In genomic region chr11:98785772-98786281, GRCm38 (mm10) we compare ENCODE assay signal across 8 mouse cellular contexts. TPM values are rescaled to one million over a fixed set of nuclear protein-coding genes. Genes with fewer than 3 reads are reported as not detected.
DNase-seq lines count a peak whose midpoint lies in the region; ATAC-seq and TF ChIP-seq lines count a peak whose summit lies in the region.

No protein-coding gene starts in this region.

- peak overlapping the region; percentile 88 for H3K27ac ChIP-seq in embryonic fibroblast, embryonic 13.5 days (ENCODE audit: insufficient read depth, low read length)
- H3K27ac ChIP-seq in heart, embryonic 12.5 days (ENCODE audit: poor library complexity, severe bottlenecking): peak overlapping the region; percentile 96
- H3K27ac ChIP-seq in kidney, embryonic 15.5 days: peak overlapping the region; percentile 98
- peak overlapping the region; percentile 66 for H3K27ac ChIP-seq in liver, embryonic 12.5 days
- H3K27ac ChIP-seq in neural tube, embryonic 11.5 days (ENCODE audit: low read depth, low read length): no peak overlapping the region; the same call in 1 of the 2 replicates
- peak overlapping the region; percentile 6; the same call in 1 of the 2 replicates for H3K27ac ChIP-seq in thymus, adult 2 months (ENCODE audit: control insufficient read depth, insufficient read depth, low read length)

- 5% methylated on average over 12 of the region's 12 CpGs for WGBS in heart, embryonic 12.5 days
- 5% methylated on average over 12 of the region's 12 CpGs for WGBS in kidney, embryonic 15.5 days
- 6% methylated on average over 12 of the region's 12 CpGs for WGBS in liver, embryonic 12.5 days (ENCODE audit: insufficient replicate concordance)
- 10% methylated on average over 12 of the region's 12 CpGs for WGBS in neural tube, embryonic 11.5 days
- WGBS in thymus, adult 2 months: 3% methylated on average over 12 of the region's 12 CpGs

- no peaks in the 10 kb centered on the region for H3K36me3 ChIP-seq in heart, embryonic 12.5 days
- H3K36me3 ChIP-seq in kidney, embryonic 15.5 days: no peaks in the 10 kb centered on the region
- no peaks in the 10 kb centered on the region for H3K36me3 ChIP-seq in liver, embryonic 12.5 days
- no peaks in the 10 kb centered on the region for H3K36me3 ChIP-seq in neural tube, embryonic 11.5 days (ENCODE audit: control insufficient read depth, insufficient read depth, low read length)
- H3K36me3 ChIP-seq in thymus, adult 2 months (ENCODE audit: control insufficient read depth, insufficient read depth, low read length): no peaks in the 10 kb centered on the region

- H3K9me3 ChIP-seq in heart, embryonic 12.5 days (replicated peaks): no peaks in the 10 kb centered on the region
- H3K9me3 ChIP-seq in kidney, embryonic 15.5 days (replicated peaks): no peaks in the 10 kb centered on the region
- H3K9me3 ChIP-seq in liver, embryonic 12.5 days (replicated peaks): no peaks in the 10 kb centered on the region
- no peaks in the 10 kb centered on the region for H3K9me3 ChIP-seq in neural tube, embryonic 11.5 days (ENCODE audit: control insufficient read depth, low read length)

- peaks cover 18% of the 10 kb centered on the region for H3K4me1 ChIP-seq in embryonic fibroblast, embryonic 13.5 days (ENCODE audit: control insufficient read depth, insufficient read depth, low read length)
- peaks cover 75% of the 10 kb centered on the region for H3K4me1 ChIP-seq in heart, embryonic 12.5 days (replicated peaks)
- H3K4me1 ChIP-seq in kidney, embryonic 15.5 days: peaks cover 85% of the 10 kb centered on the region
- H3K4me1 ChIP-seq in liver, embryonic 12.5 days: peaks cover 92% of the 10 kb centered on the region
- peaks cover 26% of the 10 kb centered on the region for H3K4me1 ChIP-seq in neural tube, embryonic 11.5 days (ENCODE audit: control insufficient read depth, insufficient read depth, low read length)
- H3K4me1 ChIP-seq in thymus, adult 2 months (replicated peaks; ENCODE audit: control insufficient read depth, insufficient read depth, low read length): peaks cover 40% of the 10 kb centered on the region

- no peak overlapping the region for H3K4me3 ChIP-seq in embryonic fibroblast, embryonic 13.5 days (ENCODE audit: insufficient read depth, low read length)
- 0 out of 2 replicates have a peak overlapping the region, but pooled peaks have one; percentile 12 for H3K4me3 ChIP-seq in heart, embryonic 12.5 days
- H3K4me3 ChIP-seq in kidney, embryonic 15.5 days (replicated peaks): peak overlapping the region; percentile 17; the same call in 1 of the 2 replicates
- 0 out of 2 replicates have a peak overlapping the region, but pooled peaks have one; percentile 18 for H3K4me3 ChIP-seq in liver, embryonic 12.5 days
- H3K4me3 ChIP-seq in neural tube, embryonic 11.5 days (ENCODE audit: low read depth, low read length): no peak overlapping the region
- H3K4me3 ChIP-seq in thymus, adult 2 months (ENCODE audit: control insufficient read depth, insufficient read depth, low read length): peak overlapping the region; percentile 1; the same call in 1 of the 2 replicates

- no peaks in the 10 kb centered on the region for H3K27me3 ChIP-seq in heart, embryonic 12.5 days (replicated peaks)
- no peaks in the 10 kb centered on the region for H3K27me3 ChIP-seq in kidney, embryonic 15.5 days
- H3K27me3 ChIP-seq in liver, embryonic 12.5 days (replicated peaks): no peaks in the 10 kb centered on the region
- H3K27me3 ChIP-seq in neural tube, embryonic 11.5 days (ENCODE audit: control insufficient read depth, insufficient read depth, low read length): no peaks in the 10 kb centered on the region
- H3K27me3 ChIP-seq in thymus, adult 2 months (ENCODE audit: control insufficient read depth, insufficient read depth, low read length): no peaks in the 10 kb centered on the region

- peak; percentile 29; the same call in 1 of the 2 replicates for ATAC-seq in heart, embryonic 12.5 days (ENCODE audit: insufficient number of reproducible peaks, low FRiP score)
- no peak for ATAC-seq in kidney, embryonic 15.5 days (replicated peaks; ENCODE audit: low FRiP score)
- ATAC-seq in liver, embryonic 12.5 days: no peak
- no peak for ATAC-seq in neural tube, embryonic 11.5 days (ENCODE audit: insufficient read depth, low FRiP score, low TSS enrichment)

- peak overlapping the region; percentile 40 for H3K9ac ChIP-seq in heart, embryonic 12.5 days
- H3K9ac ChIP-seq in kidney, embryonic 15.5 days: peak overlapping the region; percentile 29; the same call in 1 of the 2 replicates
- H3K9ac ChIP-seq in liver, embryonic 12.5 days: no peak overlapping the region; the same call in 1 of the 2 replicates
- H3K9ac ChIP-seq in neural tube, embryonic 11.5 days (ENCODE audit: low read length): no peak overlapping the region

- TF ChIP-seq CTCF in embryonic fibroblast, embryonic 13.5 days (IDR thresholded peaks at IDR 0.05; ENCODE audit: borderline replicate concordance, insufficient read depth, low read length): peak; percentile 54; the same call in 1 of the 2 replicates
- TF ChIP-seq CTCF in thymus, adult 2 months (IDR thresholded peaks at IDR 0.05; ENCODE audit: borderline replicate concordance, control insufficient read depth, extremely low read depth, insufficient read depth, low read length, poor library complexity): peak; percentile 46; the same call in 1 of the 2 replicates

- peak; percentile 67 to 73 for DNase-seq in B cell, adult 2 months
- DNase-seq in adrenal gland, postnatal 14 days: peak; percentile 88
- DNase-seq in neural tube, embryonic 11.5 days (ENCODE audit: low spot score): peak; percentile 68
- DNase-seq in thymus, adult 2 months: peak; percentile 81

- H3K4me2 ChIP-seq in heart, embryonic 12.5 days: peak overlapping the region; percentile 62
- H3K4me2 ChIP-seq in kidney, embryonic 15.5 days: peak overlapping the region; percentile 51
- H3K4me2 ChIP-seq in liver, embryonic 12.5 days: peak overlapping the region; percentile 60
- peak overlapping the region; percentile 3; the same call in 1 of the 2 replicates for H3K4me2 ChIP-seq in neural tube, embryonic 11.5 days (ENCODE audit: low read depth)

- 0 out of 2 replicates have a peak, but pooled peaks have one; percentile 16 for TF ChIP-seq POLR2A in embryonic fibroblast, embryonic 13.5 days (IDR thresholded peaks at IDR 0.05; ENCODE audit: low read depth, low read length)
- no peak for TF ChIP-seq POLR2A in thymus, adult 2 months (IDR thresholded peaks at IDR 0.05; ENCODE audit: control insufficient read depth, extremely low read depth, insufficient read depth, low read length, poor library complexity)

RNA-seq across cellular contexts. Expression of gene Msl1, which starts 9.5 kb away (rescaled TPM):
- total RNA-seq in adrenal gland, postnatal 14 days (2021): 88.5 and 88.7 TPM in 2 replicates
- 77.7 and 83.8 TPM in 2 replicates for polyA plus RNA-seq in embryonic fibroblast, embryonic 13.5 days (2011; ENCODE audit: insufficient read length, low read depth, missing spikeins)
- 20.3 and 21.4 TPM in 2 replicates for polyA plus RNA-seq in heart, embryonic 12.5 days (2016; fragmentation: Nextera tagmentation; extraction: Ambion mirVana)
- polyA plus RNA-seq in kidney, embryonic 15.5 days (2015; fragmentation: Nextera tagmentation; extraction: Ambion mirVana): 25.1 and 25.8 TPM in 2 replicates
- polyA plus RNA-seq in liver, embryonic 12.5 days (2016; fragmentation: Nextera tagmentation; extraction: Ambion mirVana): 11.5 and 11.7 TPM in 2 replicates
- 24.1 and 24.2 TPM in 2 replicates for polyA plus RNA-seq in neural tube, embryonic 11.5 days (2014; fragmentation: Nextera tagmentation; extraction: Ambion mirVana)
- 50.3 and 66.0 TPM in 2 replicates for polyA plus RNA-seq in thymus, adult 2 months (2012; rRNA removed)

RNA-seq across cellular contexts. Expression of gene Nr1d1, which starts 10.7 kb away (rescaled TPM):
- 32.9 and 51.0 TPM in 2 replicates for total RNA-seq in adrenal gland, postnatal 14 days (2021)
- polyA plus RNA-seq in embryonic fibroblast, embryonic 13.5 days (2011; ENCODE audit: insufficient read length, low read depth, missing spikeins): 18.7 and 23.7 TPM in 2 replicates
- 6.4 TPM in 2 replicates for polyA plus RNA-seq in heart, embryonic 12.5 days (2016; fragmentation: Nextera tagmentation; extraction: Ambion mirVana)
- 2.0 and 2.3 TPM in 2 replicates for polyA plus RNA-seq in kidney, embryonic 15.5 days (2015; fragmentation: Nextera tagmentation; extraction: Ambion mirVana)
- 1.3 and 1.4 TPM in 2 replicates for polyA plus RNA-seq in liver, embryonic 12.5 days (2016; fragmentation: Nextera tagmentation; extraction: Ambion mirVana)
- 1.5 and 1.9 TPM in 2 replicates for polyA plus RNA-seq in neural tube, embryonic 11.5 days (2014; fragmentation: Nextera tagmentation; extraction: Ambion mirVana)
- polyA plus RNA-seq in thymus, adult 2 months (2012; rRNA removed): 34.4 and 37.7 TPM in 2 replicates

RNA-seq across cellular contexts. Expression of gene Casc3, which starts 18.9 kb away (rescaled TPM):
- 37.8 and 38.8 TPM in 2 replicates for total RNA-seq in adrenal gland, postnatal 14 days (2021)
- 29.7 and 36.7 TPM in 2 replicates for polyA plus RNA-seq in embryonic fibroblast, embryonic 13.5 days (2011; ENCODE audit: insufficient read length, low read depth, missing spikeins)
- 31.8 and 33.3 TPM in 2 replicates for polyA plus RNA-seq in heart, embryonic 12.5 days (2016; fragmentation: Nextera tagmentation; extraction: Ambion mirVana)
- polyA plus RNA-seq in kidney, embryonic 15.5 days (2015; fragmentation: Nextera tagmentation; extraction: Ambion mirVana): 40.6 and 40.8 TPM in 2 replicates
- polyA plus RNA-seq in liver, embryonic 12.5 days (2016; fragmentation: Nextera tagmentation; extraction: Ambion mirVana): 26.4 and 29.7 TPM in 2 replicates
- 55.4 and 59.4 TPM in 2 replicates for polyA plus RNA-seq in neural tube, embryonic 11.5 days (2014; fragmentation: Nextera tagmentation; extraction: Ambion mirVana)
- 66.5 and 72.2 TPM in 2 replicates for polyA plus RNA-seq in thymus, adult 2 months (2012; rRNA removed)

RNA-seq across cellular contexts. Expression of gene Thra, which starts 45.4 kb away (rescaled TPM):
- 106 and 124 TPM in 2 replicates for total RNA-seq in adrenal gland, postnatal 14 days (2021)
- 66.0 and 83.9 TPM in 2 replicates for polyA plus RNA-seq in embryonic fibroblast, embryonic 13.5 days (2011; ENCODE audit: insufficient read length, low read depth, missing spikeins)
- 27.0 and 29.8 TPM in 2 replicates for polyA plus RNA-seq in heart, embryonic 12.5 days (2016; fragmentation: Nextera tagmentation; extraction: Ambion mirVana)
- 21.7 and 26.9 TPM in 2 replicates for polyA plus RNA-seq in kidney, embryonic 15.5 days (2015; fragmentation: Nextera tagmentation; extraction: Ambion mirVana)
- polyA plus RNA-seq in liver, embryonic 12.5 days (2016; fragmentation: Nextera tagmentation; extraction: Ambion mirVana): 13.0 and 13.3 TPM in 2 replicates
- polyA plus RNA-seq in neural tube, embryonic 11.5 days (2014; fragmentation: Nextera tagmentation; extraction: Ambion mirVana): 32.0 and 34.7 TPM in 2 replicates
- polyA plus RNA-seq in thymus, adult 2 months (2012; rRNA removed): 36.8 and 41.5 TPM in 2 replicates

RNA-seq across cellular contexts. Expression of gene Rapgefl1, which starts 50.8 kb away (rescaled TPM):
- total RNA-seq in adrenal gland, postnatal 14 days (2021): 0.79 and 0.93 TPM in 2 replicates
- 1.6 and 2.0 TPM in 2 replicates for polyA plus RNA-seq in embryonic fibroblast, embryonic 13.5 days (2011; ENCODE audit: insufficient read length, low read depth, missing spikeins)
- 0.51 and 1.0 TPM in 2 replicates for polyA plus RNA-seq in heart, embryonic 12.5 days (2016; fragmentation: Nextera tagmentation; extraction: Ambion mirVana)
- 1.6 and 1.7 TPM in 2 replicates for polyA plus RNA-seq in kidney, embryonic 15.5 days (2015; fragmentation: Nextera tagmentation; extraction: Ambion mirVana)
- 0.21 and 0.24 TPM in 2 replicates for polyA plus RNA-seq in liver, embryonic 12.5 days (2016; fragmentation: Nextera tagmentation; extraction: Ambion mirVana)
- polyA plus RNA-seq in neural tube, embryonic 11.5 days (2014; fragmentation: Nextera tagmentation; extraction: Ambion mirVana): 2.3 and 2.8 TPM in 2 replicates
- 8.5 and 11.6 TPM in 2 replicates for polyA plus RNA-seq in thymus, adult 2 months (2012; rRNA removed)

Comparison
In these comparisons a context has a peak if more than half of its experiments do, and no peak if none do; other contexts are left out.
1. H3K4me3 ChIP-seq: peak in heart, embryonic 12.5 days (single experiment), kidney, embryonic 15.5 days (single experiment), liver, embryonic 12.5 days (single experiment) and thymus, adult 2 months (single experiment); none in embryonic fibroblast, embryonic 13.5 days (single experiment) and neural tube, embryonic 11.5 days (single experiment).
2. H3K4me2 ChIP-seq: peak in every context shown above with its lines; median percentile 62 in heart, embryonic 12.5 days; 60 in liver, embryonic 12.5 days; 51 in kidney, embryonic 15.5 days; 3 in neural tube, embryonic 11.5 days.
3. H3K9ac ChIP-seq: peak in heart, embryonic 12.5 days (single experiment) and kidney, embryonic 15.5 days (single experiment); none in liver, embryonic 12.5 days (single experiment) and neural tube, embryonic 11.5 days (single experiment).
4. Peak in every context shown above with its lines, with median percentiles within 50 percentile points of each other: DNase-seq.